Mouse (Mus musculus) midbrain, embryonic 12.5 days (tissue): Measurements from ENCODE around the gene Incenp. TPM values are rescaled to one million over a fixed set of nuclear protein-coding genes. Genes with fewer than 3 reads are reported as not detected.

ENCODE experiments used
- ATAC-seq: fragments of 200-750 bp; cut with Nextera tagmentation; 2 replicates; pipeline ENCODE4 v1.8.0; 2017; ENCODE audit warnings: low read depth, moderate TSS enrichment, moderate library complexity; ENCODE audit not compliant: low FRiP score
- H3K27ac ChIP-seq: fragments of 300-500 bp; sonication (generic); replicated peaks from 2 replicates; pipeline ENCODE4 v1.5.1; 2016; ENCODE audit warnings: mild to moderate bottlenecking
- H3K27me3 ChIP-seq: fragments of 300-500 bp; sonication (generic); 2 replicates; pipeline ENCODE4 v1.6.1; 2016; ENCODE audit warnings: mild to moderate bottlenecking
- H3K36me3 ChIP-seq: fragments of 300-500 bp; sonication (generic); 2 replicates; pipeline ENCODE4 v1.6.1; 2016
- H3K4me1 ChIP-seq: fragments of 300-500 bp; sonication (generic); 2 replicates; pipeline ENCODE4 v1.6.1; 2016
- H3K4me2 ChIP-seq: fragments of 300-500 bp; sonication (generic); replicated peaks from 2 replicates; pipeline ENCODE4 v1.6.1; 2016; ENCODE audit warnings: mild to moderate bottlenecking, moderate library complexity
- H3K4me3 ChIP-seq: fragments of 300-500 bp; sonication (generic); 2 replicates; pipeline ENCODE4 v1.5.1; 2016; ENCODE audit warnings: mild to moderate bottlenecking
- H3K9ac ChIP-seq: fragments of 300-500 bp; sonication (generic); replicated peaks from 2 replicates; pipeline ENCODE4 v1.6.1; 2016; ENCODE audit warnings: mild to moderate bottlenecking, moderate library complexity
- H3K9me3 ChIP-seq: fragments of 300-500 bp; sonication (generic); 2 replicates; pipeline ENCODE4 v1.6.1; 2016; ENCODE audit warnings: mild to moderate bottlenecking
- WGBS: fragments of 180-500 bp; shearing (Covaris S2); methylation state at CpG from one replicate; pipeline ENCODE4 v1.1.7; 2016; 5-methylcytosine and 5-hydroxymethylcytosine counted together
- polyA plus RNA-seq: library from polyadenylated mRNA; unstranded; fragments of >200 nt; fragmentation: Nextera tagmentation; extraction: Ambion mirVana; gene quantifications from 2 replicates; pipeline ENCODE4 v1.2.1, GENCODE M21; 2016

The Incenp gene
- 118 and 121 TPM in 2 replicates for polyA plus RNA-seq

- peaks cover 13% of the 10 kb centered on the region for H3K36me3 ChIP-seq
- H3K9ac ChIP-seq = peak within 1 kb of the TSS; percentile 77
- H3K4me2 ChIP-seq = peak within 1 kb of the TSS; percentile 82
- peak within 1 kb of the TSS; percentile 84 for H3K27ac ChIP-seq
- no peaks in the 10 kb centered on the region for H3K9me3 ChIP-seq
- under 1% methylated on average over 54 of the region's 58 CpGs for WGBS
- no peaks in the 10 kb centered on the region for H3K27me3 ChIP-seq
- H3K4me1 ChIP-seq = peaks cover 25% of the 10 kb centered on the region
- peak; percentile 98 for ATAC-seq
- H3K4me3 ChIP-seq = peak within 1 kb of the TSS; percentile 57
Observed at GRCm38 (mm10) chr19:9899072-9899779, at the start of gene Incenp. Incenp (minus strand) TSS chr19:9899551.

- no peaks in the 10 kb centered on the region for H3K4me1 ChIP-seq
- no peak overlapping the region for H3K4me3 ChIP-seq
- no peak overlapping the region for H3K4me2 ChIP-seq
- 77% methylated on average over 3 of the region's 3 CpGs for WGBS
- no peaks in the 10 kb centered on the region for H3K27me3 ChIP-seq
- no peak overlapping the region for H3K27ac ChIP-seq
- ATAC-seq = no peak
- H3K9ac ChIP-seq = no peak overlapping the region
- no peaks in the 10 kb centered on the region for H3K9me3 ChIP-seq
- no peaks in the 10 kb centered on the region for H3K36me3 ChIP-seq
Observed at GRCm38 (mm10) chr19:9946986-9947385, 47.6 kb upstream of the Incenp start.

DNA sequence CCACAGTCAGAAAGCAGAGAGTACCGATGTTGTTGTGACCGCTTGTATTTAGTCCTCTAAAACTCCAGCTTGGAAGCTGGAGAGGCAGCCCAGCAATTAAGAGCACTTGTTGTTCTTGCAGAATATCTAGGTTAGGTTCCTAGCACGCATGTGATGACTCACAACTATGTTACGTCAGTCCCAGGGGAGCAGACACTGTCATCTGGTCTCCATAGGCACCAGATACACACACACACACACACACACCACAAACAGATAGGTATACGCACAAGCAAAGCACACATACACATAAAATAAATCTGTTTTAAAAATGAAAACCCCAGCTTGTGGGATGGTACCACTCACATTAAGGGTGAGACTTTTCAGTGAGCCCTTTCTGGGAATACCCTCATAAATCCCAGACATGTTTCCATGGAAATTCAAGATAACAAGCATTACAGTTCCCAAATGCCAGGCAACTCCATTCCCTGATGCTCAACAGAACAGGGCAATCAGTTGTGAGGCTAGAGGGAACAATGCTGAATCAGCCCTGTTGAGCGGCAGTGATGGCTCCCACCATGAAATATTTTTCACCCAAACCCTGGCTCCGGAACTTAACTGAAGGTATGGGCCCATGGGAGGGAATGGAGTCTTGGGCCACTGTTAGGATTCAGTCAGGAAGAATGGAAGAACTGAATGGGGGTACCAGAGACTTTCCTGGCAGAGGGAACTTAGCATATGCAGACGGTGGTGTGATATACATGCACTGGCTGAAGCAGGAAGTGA lies 46.6 kb upstream of the Incenp start:
- no peak for ATAC-seq
- peaks cover under 1% of the 10 kb centered on the region; the same call in 1 of the 2 replicates for H3K4me1 ChIP-seq
- 91% methylated on average over 8 of the region's 8 CpGs for WGBS

GRCm38 (mm10) chr19:9942539-9943533 lies 43.5 kb upstream of the Incenp start:
- no peaks in the 10 kb centered on the region for H3K9me3 ChIP-seq
- 75% methylated on average over 10 of the region's 10 CpGs for WGBS
- H3K4me3 ChIP-seq = no peak overlapping the region
- H3K27me3 ChIP-seq = no peaks in the 10 kb centered on the region
- no peak overlapping the region for H3K4me2 ChIP-seq
- H3K9ac ChIP-seq = no peak overlapping the region
- H3K4me1 ChIP-seq = peaks cover 4% of the 10 kb centered on the region
- no peak for ATAC-seq
- H3K36me3 ChIP-seq = no peaks in the 10 kb centered on the region
- H3K27ac ChIP-seq = no peak overlapping the region

More for the DNA sequence above, 46.6 kb upstream of the Incenp start:
- H3K36me3 ChIP-seq = no peaks in the 10 kb centered on the region
- no peak overlapping the region for H3K4me3 ChIP-seq
- no peak overlapping the region for H3K4me2 ChIP-seq
- H3K9ac ChIP-seq = no peak overlapping the region
- no peaks in the 10 kb centered on the region for H3K9me3 ChIP-seq
- H3K27ac ChIP-seq = no peak overlapping the region
- no peaks in the 10 kb centered on the region for H3K27me3 ChIP-seq

GRCm38 (mm10) chr19:9941809-9942208 lies 42.5 kb upstream of the Incenp start:
- Histone ChIP-seq H3K4me3 (no peak overlapping the region), H3K27me3 (no peaks in the 10 kb centered on the region), H3K9ac (no peak overlapping the region), H3K4me2 (no peak overlapping the region), H3K4me1 (peaks cover 4% of the 10 kb centered on the region), H3K27ac (no peak overlapping the region), H3K9me3 (no peaks in the 10 kb centered on the region), H3K36me3 (no peaks in the 10 kb centered on the region)
- WGBS = 56% methylated on average over 1 of the region's 1 CpGs
- no peak for ATAC-seq

- Histone ChIP-seq H3K4me2 (no peak overlapping the region), H3K36me3 (no peaks in the 10 kb centered on the region), H3K9ac (no peak overlapping the region), H3K9me3 (no peaks in the 10 kb centered on the region), H3K4me1 (peaks cover 4% of the 10 kb centered on the region), H3K27me3 (no peaks in the 10 kb centered on the region), H3K27ac (0 out of 2 replicates have a peak overlapping the region, but pooled peaks have one; percentile 11), H3K4me3 (no peak overlapping the region)
- WGBS = 10% methylated on average over 4 of the region's 4 CpGs
- ATAC-seq = no peak
Observed at GRCm38 (mm10) chr19:9940903-9941302, 41.6 kb upstream of the Incenp start.

DNA sequence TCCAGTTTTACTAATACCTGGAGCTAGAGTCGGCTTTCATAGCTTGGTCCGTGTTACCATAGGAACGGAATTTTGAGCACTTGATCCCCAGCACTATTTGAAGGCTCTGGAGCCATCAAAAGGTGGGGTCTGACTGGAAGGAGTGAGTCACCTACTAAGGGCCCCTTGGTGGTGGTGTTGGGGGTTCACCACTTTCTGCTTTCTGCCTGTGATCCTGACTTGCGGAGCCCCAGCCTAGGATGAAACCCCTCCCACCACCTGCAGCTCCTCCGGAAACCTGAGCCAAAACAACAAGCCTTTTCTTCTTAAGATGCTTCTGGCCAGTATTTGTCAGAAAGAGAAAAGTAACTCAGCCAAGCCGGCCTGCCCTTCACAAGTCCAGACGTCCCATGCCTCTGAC lies 40.5 kb upstream of the Incenp start:
- Histone ChIP-seq H3K27ac (no peak overlapping the region), H3K9ac (no peak overlapping the region), H3K4me1 (peaks cover 4% of the 10 kb centered on the region), H3K4me2 (no peak overlapping the region), H3K4me3 (no peak overlapping the region), H3K9me3 (no peaks in the 10 kb centered on the region), H3K36me3 (no peaks in the 10 kb centered on the region), H3K27me3 (no peaks in the 10 kb centered on the region)
- ATAC-seq = no peak
- WGBS = 66% methylated on average over 7 of the region's 7 CpGs

DNA sequence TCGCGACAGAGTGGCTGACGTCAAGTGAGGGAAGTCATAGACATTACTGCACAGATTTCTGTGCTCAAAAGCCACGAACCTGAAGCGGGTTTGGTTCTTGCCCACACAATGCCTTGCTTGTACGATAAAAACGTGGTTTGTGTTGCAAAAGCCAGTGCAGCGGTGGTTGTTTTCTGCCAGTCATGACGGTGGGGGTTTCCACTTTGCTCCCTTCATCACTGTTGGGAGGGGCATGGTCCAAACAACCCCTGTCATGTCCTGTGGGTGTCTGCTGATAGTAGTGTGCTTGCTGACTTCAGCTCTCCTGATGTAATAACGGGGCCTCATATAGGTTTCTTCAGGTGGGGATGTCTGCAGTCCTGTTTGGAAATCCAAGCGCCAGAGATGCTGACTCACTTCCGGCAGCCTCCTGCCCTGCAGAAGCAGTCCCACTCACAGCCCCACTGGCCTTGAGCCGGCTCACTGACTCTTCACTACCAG lies 39.5 kb upstream of the Incenp start:
- ATAC-seq = no peak
- WGBS = 81% methylated on average over 13 of the region's 13 CpGs
- H3K27me3 ChIP-seq = no peaks in the 10 kb centered on the region
- no peak overlapping the region for H3K4me2 ChIP-seq
- H3K9me3 ChIP-seq = no peaks in the 10 kb centered on the region
- H3K9ac ChIP-seq = no peak overlapping the region
- peaks cover 4% of the 10 kb centered on the region for H3K4me1 ChIP-seq
- H3K36me3 ChIP-seq = no peaks in the 10 kb centered on the region
- H3K4me3 ChIP-seq = no peak overlapping the region
- no peak overlapping the region for H3K27ac ChIP-seq

DNA sequence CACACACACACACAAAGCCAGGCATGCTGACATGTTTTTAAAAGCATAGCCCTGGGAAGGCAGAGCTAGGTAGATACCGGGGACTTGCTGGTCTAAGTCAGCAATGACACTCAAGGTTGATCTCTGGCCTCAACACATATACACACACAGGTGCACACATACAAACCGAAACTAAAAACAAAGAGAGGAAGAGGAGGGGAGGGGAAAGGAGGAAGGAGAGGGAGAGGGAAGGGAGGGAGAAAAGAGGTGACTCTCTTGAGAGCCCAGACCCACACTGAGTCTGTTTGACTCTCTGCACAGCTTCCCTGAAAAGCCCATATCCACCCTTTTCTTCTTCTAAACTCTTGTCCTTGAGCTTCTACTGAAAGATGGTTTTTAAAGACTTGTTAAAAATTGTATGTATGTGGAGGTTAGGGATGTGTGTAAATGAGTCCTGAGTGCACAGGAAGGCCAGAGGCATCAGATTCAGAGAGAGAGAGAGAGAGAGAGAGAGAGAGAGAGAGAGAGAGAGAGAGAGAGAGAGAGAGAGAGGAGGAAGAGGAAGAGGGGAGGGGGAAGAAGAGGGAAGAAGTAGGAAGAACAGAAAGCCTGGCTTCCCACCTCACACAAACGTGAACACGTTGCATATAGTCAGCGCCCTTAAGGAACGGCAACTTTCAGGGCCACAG lies 38.9 kb upstream of the Incenp start:
- no peaks in the 10 kb centered on the region for H3K9me3 ChIP-seq
- no peaks in the 10 kb centered on the region for H3K27me3 ChIP-seq
- 87% methylated on average over 6 of the region's 6 CpGs for WGBS
- ATAC-seq = no peak
- H3K4me1 ChIP-seq = peaks cover 4% of the 10 kb centered on the region
- no peak overlapping the region for H3K4me2 ChIP-seq
- H3K36me3 ChIP-seq = no peaks in the 10 kb centered on the region
- no peak overlapping the region for H3K9ac ChIP-seq
- no peak overlapping the region for H3K4me3 ChIP-seq
- no peak overlapping the region for H3K27ac ChIP-seq

DNA sequence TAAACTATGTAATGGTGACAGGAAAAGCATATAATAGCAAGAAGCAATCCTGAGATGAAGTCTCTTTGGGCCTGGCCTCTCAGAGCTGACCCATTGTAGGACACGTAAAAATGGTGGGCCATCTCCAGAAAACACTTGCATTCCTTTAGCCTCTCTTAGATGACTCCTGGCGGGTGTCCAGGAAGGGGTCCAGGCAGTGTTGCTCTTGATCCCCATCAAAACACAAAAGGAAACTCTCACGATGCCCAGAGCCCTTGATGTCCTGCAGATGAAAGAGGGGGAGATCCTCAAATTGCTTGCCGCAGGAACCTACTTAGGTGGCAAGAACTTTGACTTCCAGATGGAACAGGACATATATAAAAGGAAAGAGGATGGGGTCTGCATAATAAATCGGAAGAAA lies 38.1 kb upstream of the Incenp start:
- H3K27ac ChIP-seq = no peak overlapping the region
- no peak for ATAC-seq
- H3K4me1 ChIP-seq = peaks cover 4% of the 10 kb centered on the region
- no peak overlapping the region for H3K9ac ChIP-seq
- H3K36me3 ChIP-seq = no peaks in the 10 kb centered on the region
- 63% methylated on average over 5 of the region's 5 CpGs for WGBS
- H3K4me3 ChIP-seq = no peak overlapping the region
- H3K4me2 ChIP-seq = no peak overlapping the region
- H3K27me3 ChIP-seq = no peaks in the 10 kb centered on the region
- no peaks in the 10 kb centered on the region for H3K9me3 ChIP-seq

DNA sequence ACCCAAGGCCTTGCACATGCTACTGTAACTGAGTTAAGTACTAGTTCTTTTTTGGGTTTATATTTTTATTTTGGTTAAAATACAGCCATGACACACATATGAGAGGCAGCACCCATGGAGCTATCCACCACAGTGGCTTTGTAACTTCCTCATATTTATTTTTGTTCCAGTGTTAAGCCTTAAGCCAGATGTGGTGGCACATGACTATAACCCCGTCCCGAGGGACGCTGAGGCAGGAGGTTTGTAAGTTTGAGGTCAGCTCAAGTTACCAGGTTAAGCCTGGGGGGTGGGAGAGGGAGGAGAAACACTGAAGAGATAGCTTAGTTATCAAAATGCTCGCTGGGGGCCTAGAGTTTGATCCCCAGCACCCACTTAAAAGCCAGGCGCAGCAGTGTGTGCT lies 37.2 kb upstream of the Incenp start:
- Histone ChIP-seq H3K4me2 (no peak overlapping the region), H3K4me1 (peaks cover 4% of the 10 kb centered on the region), H3K9ac (no peak overlapping the region), H3K27me3 (no peaks in the 10 kb centered on the region), H3K9me3 (no peaks in the 10 kb centered on the region), H3K36me3 (no peaks in the 10 kb centered on the region), H3K4me3 (no peak overlapping the region), H3K27ac (no peak overlapping the region)
- WGBS = 74% methylated on average over 5 of the region's 5 CpGs
- no peak for ATAC-seq
